Mouse (Mus musculus) spleen, postnatal 14 days (tissue): ENCODE measurements around the gene Fndc11.

ENCODE experiments used
- DNase-seq, 2 experiments: peaks; one replicate each; pipeline ENCODE4 v3.0.0; 2021 to 2022; ENCODE audit warnings: low spot score in 2 of 2

The Fndc11 gene

DNA sequence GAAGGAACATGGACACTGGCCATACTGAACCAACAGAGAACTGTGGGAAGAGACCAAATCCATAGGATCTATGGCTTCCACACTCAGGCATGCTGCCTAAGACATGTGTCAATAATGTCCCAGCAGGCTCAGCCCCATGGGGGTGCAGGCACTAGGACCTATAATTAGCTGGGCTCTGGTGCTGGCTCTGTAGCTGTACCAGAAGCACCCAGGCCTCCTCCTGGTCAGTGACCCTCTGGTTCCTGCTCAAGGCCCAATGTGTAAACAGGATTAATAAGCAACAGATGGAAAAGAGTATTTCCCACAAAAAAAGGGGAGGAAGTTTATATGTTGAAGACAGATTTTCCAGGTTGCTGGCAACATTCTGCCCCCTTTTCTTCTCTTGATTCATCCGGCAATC lies 33.4 kb downstream of the Fndc11 start:
- no peak for DNase-seq

DNA sequence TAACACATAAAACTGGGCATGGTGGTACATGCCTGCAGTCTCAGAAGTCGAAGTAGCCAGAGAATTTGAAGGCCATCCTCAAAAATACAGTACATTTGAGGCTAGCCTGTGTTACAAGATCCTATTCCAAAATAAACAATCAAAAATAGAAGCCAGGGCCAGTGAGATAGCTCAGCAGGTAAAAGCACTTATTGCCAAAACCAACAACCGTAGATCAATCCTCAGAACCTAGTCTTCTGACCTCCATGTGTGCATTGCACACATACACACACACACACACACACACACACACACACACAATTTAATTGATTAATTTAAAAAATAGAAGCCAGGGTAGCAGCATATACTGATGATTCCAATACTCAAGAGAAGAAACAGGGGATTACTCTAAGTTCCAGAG lies 47.0 kb downstream of the Fndc11 start:
- DNase-seq, result no peak

DNA sequence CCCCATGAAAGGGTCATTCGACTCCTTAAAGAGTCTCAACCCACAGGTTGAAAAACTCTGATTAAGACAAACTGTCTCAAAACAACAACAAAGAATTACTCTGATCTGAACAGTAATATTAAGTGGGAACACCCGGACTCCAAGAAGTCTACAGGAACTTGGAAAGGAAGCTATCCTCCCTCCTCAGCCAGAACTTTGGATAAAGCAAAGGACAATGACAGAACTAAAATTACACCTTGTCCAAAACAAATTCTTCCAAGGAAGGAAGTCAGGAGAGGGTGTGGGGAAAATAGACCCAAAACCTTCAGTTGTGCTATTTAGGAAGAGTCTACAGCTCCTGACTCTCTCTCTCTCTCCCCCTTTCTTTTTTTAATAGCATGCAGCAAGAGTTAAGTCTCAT lies 52.3 kb downstream of the Fndc11 start:
- no peak for DNase-seq
